Mouse (Mus musculus) olfactory bulb, adult 2 months (tissue): ENCODE measurements around the gene Abcc10.

ENCODE experiments used
- CTCF ChIP-seq: fragments of 200-500 bp; IDR thresholded peaks from 2 replicates; pipeline ENCODE4 v1.5.1; 2012; ENCODE audit warnings: low read depth, mild to moderate bottlenecking, low read length, moderate library complexity; ENCODE audit not compliant: insufficient read depth
- POLR2A ChIP-seq: fragments of 200-500 bp; IDR thresholded peaks from 2 replicates; pipeline ENCODE4 v1.6.1; 2012; ENCODE audit warnings: mild to moderate bottlenecking, low read depth, low read length, moderate library complexity; ENCODE audit not compliant: insufficient read depth

- TF ChIP-seq CTCF = no peak
- no peak for TF ChIP-seq POLR2A
Observed at GRCm38 (mm10) chr17:46371783-46372182, 43.6 kb upstream of the Abcc10 start.
